Mouse (Mus musculus) thymus, postnatal 10 days (tissue): ENCODE data around the gene Olfr71.

Experiments used
- DNase-seq, 2 experiments: peaks; one replicate each; pipeline ENCODE4 v3.0.0; 2021; ENCODE audit warnings: low spot score in 2 of 2

Gene Olfr71

GRCm38 (mm10) chr4:43709869-43710268 lies at the start of gene Olfr71:
Olfr71 (minus strand) TSS chr4:43710255.
- no peak for DNase-seq

GRCm38 (mm10) chr4:43757213-43757612 lies 47.2 kb upstream of the Olfr71 start:
- no peak for DNase-seq

GRCm38 (mm10) chr4:43745187-43745586 lies 35.1 kb upstream of the Olfr71 start:
- no peak for DNase-seq

- no peak for DNase-seq
Measured at GRCm38 (mm10) chr4:43743099-43743498, 33.0 kb upstream of the Olfr71 start.

GRCm38 (mm10) chr4:43742637-43743036 lies 32.6 kb upstream of the Olfr71 start:
- no peak for DNase-seq

GRCm38 (mm10) chr4:43741526-43741925 lies 31.5 kb upstream of the Olfr71 start:
- no peak for DNase-seq

GRCm38 (mm10) chr4:43738989-43739674 lies 29.1 kb upstream of the Olfr71 start:
- no peak for DNase-seq

- DNase-seq, result no peak
Measured at GRCm38 (mm10) chr4:43737144-43737543, 27.1 kb upstream of the Olfr71 start.

GRCm38 (mm10) chr4:43733186-43733585 lies 23.1 kb upstream of the Olfr71 start:
- DNase-seq, result no peak

GRCm38 (mm10) chr4:43732171-43732570 lies 22.1 kb upstream of the Olfr71 start:
- DNase-seq, result no peak

- DNase-seq, result no peak
Measured at GRCm38 (mm10) chr4:43730750-43731297, 20.8 kb upstream of the Olfr71 start.

- DNase-seq, result no peak
Measured at GRCm38 (mm10) chr4:43729794-43730550, 19.9 kb upstream of the Olfr71 start, which contains the start of gene Spaar. Spaar (plus strand) TSS chr4:43730034.

- DNase-seq, result no peak
Measured at GRCm38 (mm10) chr4:43729126-43729525, 19.1 kb upstream of the Olfr71 start.

GRCm38 (mm10) chr4:43728576-43728954 lies 18.5 kb upstream of the Olfr71 start:
- no peak for DNase-seq

- no peak for DNase-seq
Measured at GRCm38 (mm10) chr4:43727718-43728575, 17.9 kb upstream of the Olfr71 start.

GRCm38 (mm10) chr4:43726995-43727394 lies 16.9 kb upstream of the Olfr71 start, which contains the start of gene Hrct1:
Hrct1 (plus strand) TSS chr4:43727188.
- DNase-seq, result no peak

GRCm38 (mm10) chr4:43726228-43726993 lies 16.4 kb upstream of the Olfr71 start:
- DNase-seq, result no peak

- no peak for DNase-seq
Measured at GRCm38 (mm10) chr4:43724764-43725163, 14.7 kb upstream of the Olfr71 start.

GRCm38 (mm10) chr4:43722191-43722590 lies 12.1 kb upstream of the Olfr71 start:
- no peak for DNase-seq

- no peak for DNase-seq
Measured at GRCm38 (mm10) chr4:43720491-43721228, 10.6 kb upstream of the Olfr71 start.
